Mouse (Mus musculus) limb, embryonic 14.5 days (tissue): ENCODE data around the gene Vcp. TPM values are rescaled to one million over a fixed set of nuclear protein-coding genes. Genes with fewer than 3 reads are reported as not detected.
A peak's percentile ranks its signal among the peaks of the same experiment; 100 is the strongest.

Source experiments
- ATAC-seq: fragments of 200-750 bp; cut with Nextera tagmentation; 2 replicates; pipeline ENCODE4 v1.8.0; 2017; ENCODE audit warnings: low read depth, moderate number of reproducible peaks, moderate TSS enrichment; ENCODE audit not compliant: low FRiP score
- DNase-seq: peaks from one replicate; pipeline ENCODE4 v3.0.0-alpha.2; 2015; ENCODE audit warnings: low spot score
- H3K27ac ChIP-seq: fragments of 300-500 bp; sonication (generic); replicated peaks from 2 replicates; pipeline ENCODE4 v1.5.1; 2014; ENCODE audit warnings: low read depth, mild to moderate bottlenecking, low read length, moderate library complexity, mixed read lengths
- H3K27me3 ChIP-seq: fragments of 300-500 bp; sonication (generic); 2 replicates; pipeline ENCODE4 v1.6.1; 2014; ENCODE audit warnings: low read length, mixed read lengths; ENCODE audit not compliant: control insufficient read depth, insufficient read depth
- H3K36me3 ChIP-seq: fragments of 300-500 bp; sonication (generic); 2 replicates; pipeline ENCODE4 v1.6.1; 2014; ENCODE audit warnings: mild to moderate bottlenecking, low read length, moderate library complexity, mixed read lengths; ENCODE audit not compliant: control insufficient read depth, insufficient read depth
- H3K4me1 ChIP-seq: fragments of 300-500 bp; sonication (generic); 2 replicates; pipeline ENCODE4 v1.6.1; 2014; ENCODE audit warnings: antibody characterized with exemption, low read length, mixed read lengths; ENCODE audit not compliant: control insufficient read depth, insufficient read depth
- H3K4me2 ChIP-seq: fragments of 300-500 bp; sonication (generic); replicated peaks from 2 replicates; pipeline ENCODE4 v1.6.1; 2014; ENCODE audit warnings: low read depth, mild to moderate bottlenecking, low read length, moderate library complexity; ENCODE audit not compliant: severe bottlenecking
- H3K4me3 ChIP-seq: fragments of 300-500 bp; sonication (generic); replicated peaks from 2 replicates; pipeline ENCODE4 v1.5.1; 2014; ENCODE audit warnings: low read length
- H3K9ac ChIP-seq: fragments of 300-500 bp; sonication (generic); 2 replicates; pipeline ENCODE4 v1.6.1; 2014; ENCODE audit warnings: mild to moderate bottlenecking, low read depth, low read length, moderate library complexity; ENCODE audit not compliant: severe bottlenecking
- H3K9me3 ChIP-seq: fragments of 300-500 bp; sonication (generic); 2 replicates; pipeline ENCODE4 v1.6.1; 2016; ENCODE audit warnings: low read length; ENCODE audit not compliant: control insufficient read depth
- POLR2A ChIP-seq: fragments of 200-500 bp; IDR thresholded peaks from 2 replicates; pipeline ENCODE4 v1.8.0; 2012; ENCODE audit warnings: inconsistent platforms, mild to moderate bottlenecking, moderate library complexity, borderline replicate concordance; ENCODE audit not compliant: insufficient read depth, insufficient read length; ENCODE audit errors: extremely low read depth
- WGBS: fragments of 180-500 bp; shearing (Covaris S2); extraction: QIAGEN DNeasy Blood & Tissue Kit; methylation state at CpG from one replicate; pipeline ENCODE4 v1.1.7; 2014; 5-methylcytosine and 5-hydroxymethylcytosine counted together
- polyA plus RNA-seq, 2 experiments: library from polyadenylated mRNA; depleted of rRNA in 1 of 2; stranded (reverse) in 1 of 2; unstranded in 1 of 2; fragments of >200 nt; fragmentation: Nextera tagmentation in 1 of 2; extraction: Ambion mirVana in 1 of 2; gene quantifications; 2 replicates each; pipeline versions ENCODE4 v1.2.1 to v1.2.3; 2012 to 2014

Gene Vcp
- polyA plus RNA-seq, 2 experiments, result 248 to 468 TPM

DNA sequence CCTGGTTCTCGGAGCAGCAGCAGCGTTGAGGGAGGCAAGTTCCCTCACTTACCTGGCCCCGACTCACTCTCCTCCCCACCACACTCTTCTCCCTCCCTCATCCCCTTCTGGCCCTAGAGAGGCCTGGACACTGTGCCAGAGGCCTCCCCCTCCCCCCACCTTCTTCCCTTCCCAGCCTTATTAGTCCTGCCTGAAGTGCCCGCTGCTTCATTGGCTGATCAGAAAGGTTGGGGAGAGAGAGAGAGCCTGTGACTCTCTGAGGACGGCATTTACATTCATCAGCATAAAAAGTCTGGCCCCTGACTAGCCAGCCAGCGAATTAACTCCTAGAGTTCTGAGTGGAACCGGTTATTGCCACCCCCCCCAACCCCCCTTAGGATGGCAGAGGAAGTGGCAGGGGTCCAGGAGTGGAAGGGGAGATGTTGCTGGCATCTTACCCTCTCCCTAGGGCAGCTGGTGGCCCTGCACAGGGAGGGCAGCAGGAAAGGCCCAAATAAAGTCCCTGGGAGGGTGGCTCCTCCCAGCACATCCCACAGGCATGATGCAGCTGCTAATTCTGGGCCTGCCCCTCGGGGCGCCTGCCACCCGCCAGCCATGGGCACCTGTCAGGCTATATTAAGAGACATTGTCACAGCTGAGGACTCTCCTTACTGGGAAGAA lies 46.7 kb downstream of the Vcp start:
- Histone ChIP-seq H3K36me3 (peaks cover 18% of the 10 kb centered on the region; the same call in 1 of the 2 replicates), H3K9ac (no peak overlapping the region), H3K4me2 (0 out of 2 replicates have a peak overlapping the region, but pooled peaks have one; percentile 7), H3K27me3 (no peaks in the 10 kb centered on the region), H3K4me1 (peaks cover 9% of the 10 kb centered on the region), H3K9me3 (no peaks in the 10 kb centered on the region), H3K27ac (peak overlapping the region; percentile 38; the same call in 1 of the 2 replicates), H3K4me3 (no peak overlapping the region)
- 26% methylated on average over 10 of the region's 10 CpGs for WGBS
- DNase-seq (peak; percentile 47), ATAC-seq (no peak)
- no peak for TF ChIP-seq POLR2A

DNA sequence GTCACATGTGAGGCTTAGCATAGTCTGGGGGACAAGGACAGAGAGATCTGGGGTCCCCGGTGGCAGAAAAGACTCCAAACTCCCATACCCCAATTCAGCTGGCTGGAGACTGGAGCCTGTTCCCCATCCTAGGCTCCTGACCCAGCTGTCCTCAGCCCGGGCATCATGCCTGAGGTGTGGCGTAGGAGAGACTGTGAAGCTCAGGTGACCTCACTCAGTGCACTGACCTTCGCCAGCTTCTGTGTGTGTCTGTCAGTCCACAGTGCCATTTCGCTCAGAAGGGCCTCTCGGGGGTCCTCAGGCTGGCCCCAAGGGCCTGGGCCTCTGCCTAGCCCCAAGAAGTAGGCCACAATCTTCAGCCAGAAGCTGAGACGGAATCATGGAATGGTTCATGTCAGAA lies 47.7 kb downstream of the Vcp start:
- Histone ChIP-seq H3K9ac (no peak overlapping the region), H3K9me3 (no peaks in the 10 kb centered on the region), H3K4me1 (peaks cover 9% of the 10 kb centered on the region), H3K36me3 (peaks cover 13% of the 10 kb centered on the region; the same call in 1 of the 2 replicates), H3K27ac (no peak overlapping the region), H3K4me3 (no peak overlapping the region), H3K4me2 (no peak overlapping the region), H3K27me3 (peaks cover 4% of the 10 kb centered on the region; the same call in 1 of the 2 replicates)
- WGBS, result 84% methylated on average over 7 of the region's 7 CpGs
- ATAC-seq (no peak), DNase-seq (no peak)
- no peak for TF ChIP-seq POLR2A

DNA sequence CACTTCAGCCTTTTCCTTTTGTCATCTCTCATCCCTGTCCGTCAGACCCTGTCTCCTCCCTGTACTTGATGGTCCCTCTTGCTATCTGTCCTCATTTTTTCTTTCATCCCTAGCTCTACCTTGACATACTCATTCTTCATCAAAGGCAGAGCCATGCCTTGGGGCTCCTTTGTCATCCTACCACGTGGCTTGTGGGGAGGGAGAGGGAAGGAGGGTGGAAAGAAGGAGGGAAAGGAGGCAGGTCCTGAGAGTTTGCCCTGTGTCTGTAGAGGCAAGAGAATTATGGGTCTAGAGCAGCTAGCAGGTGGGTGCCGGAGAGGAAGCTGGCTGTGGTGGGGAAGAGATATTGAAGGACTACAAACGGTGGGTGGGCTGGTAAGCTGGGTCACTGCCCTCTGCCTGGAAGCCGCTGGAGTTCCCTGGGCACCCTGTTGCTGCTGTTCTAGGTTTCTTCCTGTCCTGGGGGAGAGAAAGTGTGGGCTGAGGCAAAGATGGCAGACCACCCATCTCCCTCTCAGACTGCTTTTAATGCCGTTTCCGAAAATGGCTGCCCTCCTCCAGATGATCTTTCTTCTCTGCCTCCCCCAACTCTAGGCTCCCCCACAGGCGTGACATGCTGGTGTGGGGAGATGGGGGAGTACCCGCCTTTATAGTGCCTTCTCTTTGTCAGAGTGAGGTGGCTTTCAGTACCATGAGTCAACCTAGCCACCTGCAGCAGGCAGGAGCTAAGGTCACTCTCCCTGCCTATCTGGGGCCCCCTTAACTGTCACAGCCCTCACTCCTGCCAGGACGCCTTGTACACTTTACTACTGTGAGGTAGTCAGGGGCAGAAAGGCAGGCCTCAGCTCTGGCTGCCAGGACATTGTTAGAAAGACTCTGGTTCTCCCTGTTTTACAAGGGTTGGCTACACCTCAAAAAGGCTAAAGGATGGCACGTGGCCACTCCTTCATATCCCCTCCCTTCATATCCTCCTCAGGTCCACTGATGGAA lies 48.8 kb downstream of the Vcp start:
- H3K9ac ChIP-seq, result 0 out of 2 replicates have a peak overlapping the region, but pooled peaks have one; percentile 25
- H3K4me2 ChIP-seq, result no peak overlapping the region
- DNase-seq (no peak), ATAC-seq (no peak)
- H3K9me3 ChIP-seq, result no peaks in the 10 kb centered on the region
- WGBS, result 49% methylated on average over 11 of the region's 11 CpGs
- H3K27me3 ChIP-seq, result peaks cover 6% of the 10 kb centered on the region; the same call in 1 of the 2 replicates
- peaks cover 3% of the 10 kb centered on the region; the same call in 1 of the 2 replicates for H3K36me3 ChIP-seq
- no peak for TF ChIP-seq POLR2A
- H3K4me1 ChIP-seq, result peaks cover 9% of the 10 kb centered on the region
- no peak overlapping the region for H3K4me3 ChIP-seq
- no peak overlapping the region for H3K27ac ChIP-seq

DNA sequence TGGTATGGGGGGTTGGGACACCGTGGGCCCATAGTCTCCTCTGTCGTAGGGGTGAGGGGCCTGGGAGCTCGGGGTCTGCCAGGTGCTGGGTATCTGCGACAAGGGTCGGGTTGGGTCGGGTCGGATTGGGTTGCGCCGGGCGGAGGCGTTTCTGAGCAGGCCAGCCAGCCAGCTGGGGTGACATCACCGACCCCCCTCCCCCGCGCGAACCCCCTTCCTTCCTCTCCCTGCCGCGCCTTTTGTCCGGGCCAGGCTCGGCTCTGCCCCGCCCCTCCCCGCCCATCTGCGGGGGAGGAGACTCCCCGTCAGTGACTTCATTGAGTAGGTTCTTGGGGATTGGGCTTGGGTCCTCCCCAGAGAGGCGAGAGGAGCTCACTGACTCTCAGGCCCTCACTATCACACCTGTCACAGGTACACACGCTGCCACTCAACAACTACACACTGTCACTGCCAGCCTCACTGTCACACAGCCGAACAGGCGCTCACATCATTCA lies 50.2 kb downstream of the Vcp start:
- Histone ChIP-seq H3K27me3 (peaks cover 6% of the 10 kb centered on the region; the same call in 1 of the 2 replicates), H3K36me3 (no peaks in the 10 kb centered on the region), H3K9ac (peak overlapping the region; percentile 89), H3K4me1 (peaks cover 9% of the 10 kb centered on the region), H3K4me2 (peak overlapping the region; percentile 75), H3K4me3 (peak overlapping the region; percentile 85), H3K27ac (peak overlapping the region; percentile 86), H3K9me3 (no peaks in the 10 kb centered on the region)
- ATAC-seq (peak; percentile 86), DNase-seq (peak; percentile 88)
- WGBS, result 0% methylated on average over 18 of the region's 27 CpGs
- TF ChIP-seq POLR2A, result no peak

DNA sequence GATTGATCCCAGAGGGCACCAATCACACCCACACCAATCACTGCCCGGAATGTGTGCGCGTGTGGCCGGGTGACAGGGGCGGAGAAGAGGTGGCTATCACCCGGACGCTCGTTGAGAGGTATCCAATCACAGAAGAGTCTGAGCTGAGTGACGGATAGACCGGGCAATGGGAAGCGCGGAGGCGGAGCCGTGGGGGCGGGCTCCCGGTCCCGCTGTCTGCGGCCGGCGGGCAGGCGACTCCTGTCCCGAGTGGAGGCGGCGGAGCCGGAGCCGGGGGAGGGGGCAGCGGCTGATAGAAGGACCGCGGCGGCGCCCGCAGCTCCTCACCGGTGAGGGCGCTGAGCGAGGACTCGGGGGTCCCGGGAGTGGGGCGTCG lies 50.6 kb downstream of the Vcp start, which contains the start of gene Dnajb5:
Dnajb5 (plus strand) TSS at position 139 of the 376 bp plus-strand sequence.
- H3K9me3 ChIP-seq, result no peaks in the 10 kb centered on the region
- TF ChIP-seq POLR2A, result peak; percentile 83
- 2% methylated on average over 38 of the region's 39 CpGs for WGBS
- ATAC-seq (peak; percentile 96), DNase-seq (peak; percentile 94)
- H3K4me1 ChIP-seq, result peaks cover 9% of the 10 kb centered on the region
- H3K36me3 ChIP-seq, result no peaks in the 10 kb centered on the region
- H3K4me2 ChIP-seq, result peak within 1 kb of the TSS; percentile 75
- peak within 1 kb of the TSS; percentile 89 for H3K9ac ChIP-seq
- peak within 1 kb of the TSS; percentile 86 for H3K27ac ChIP-seq
- peak within 1 kb of the TSS; percentile 85 for H3K4me3 ChIP-seq
- H3K27me3 ChIP-seq, result peaks cover 6% of the 10 kb centered on the region; the same call in 1 of the 2 replicates
